Mouse (Mus musculus) forebrain, embryonic 15.5 days (tissue): ENCODE measurements at regions not wholly inside any gene's neighbourhood (a gene's known extent, or its start where the extent isn't known, plus 50 kb on each side); places are given as distances from the start of the nearest gene placed in this dataset.

ENCODE experiments used
- ATAC-seq: fragments of 200-750 bp; cut with Nextera tagmentation; replicated peaks from 2 replicates; pipeline ENCODE4 v1.8.0; 2017; ENCODE audit warnings: mild to moderate bottlenecking, moderate TSS enrichment, moderate library complexity
- H3K27ac ChIP-seq: fragments of 300-500 bp; sonication (generic); replicated peaks from 2 replicates; pipeline ENCODE4 v1.5.1; 2015; ENCODE audit warnings: mild to moderate bottlenecking, inconsistent platforms
- H3K27me3 ChIP-seq: fragments of 300-500 bp; sonication (generic); 2 replicates; pipeline ENCODE4 v1.6.1; 2015; ENCODE audit warnings: inconsistent platforms
- H3K36me3 ChIP-seq: fragments of 300-500 bp; sonication (generic); 2 replicates; pipeline ENCODE4 v1.6.1; 2015; ENCODE audit warnings: mild to moderate bottlenecking, inconsistent platforms
- H3K4me1 ChIP-seq: fragments of 300-500 bp; sonication (generic); 2 replicates; pipeline ENCODE4 v1.6.1; 2015; ENCODE audit warnings: inconsistent platforms
- H3K4me2 ChIP-seq: fragments of 300-500 bp; sonication (generic); replicated peaks from 2 replicates; pipeline ENCODE4 v1.6.1; 2015; ENCODE audit warnings: mild to moderate bottlenecking, inconsistent platforms
- H3K4me3 ChIP-seq: fragments of 300-500 bp; sonication (generic); 2 replicates; pipeline ENCODE4 v1.5.1; 2015; ENCODE audit warnings: mild to moderate bottlenecking, inconsistent platforms
- H3K9ac ChIP-seq: fragments of 300-500 bp; sonication (generic); replicated peaks from 2 replicates; pipeline ENCODE4 v1.6.1; 2015; ENCODE audit warnings: mild to moderate bottlenecking, inconsistent platforms
- H3K9me3 ChIP-seq: fragments of 300-500 bp; sonication (generic); 2 replicates; pipeline ENCODE4 v1.6.1; 2016; ENCODE audit warnings: inconsistent platforms
- WGBS: fragments of 180-500 bp; shearing (Covaris S2); methylation state at CpG from one replicate; pipeline ENCODE4 v1.1.7; 2015; ENCODE audit warnings: mixed read lengths; 5-methylcytosine and 5-hydroxymethylcytosine counted together

GRCm38 (mm10) chr5:35221451-35222305 lies 56.4 kb upstream of the Adra2c start:
- ATAC-seq = no peak
- Histone ChIP-seq H3K9me3 (no peaks in the 10 kb centered on the region), H3K36me3 (no peaks in the 10 kb centered on the region), H3K4me1 (no peaks in the 10 kb centered on the region), H3K9ac (no peak overlapping the region), H3K4me3 (no peak overlapping the region), H3K27ac (no peak overlapping the region), H3K4me2 (no peak overlapping the region), H3K27me3 (no peaks in the 10 kb centered on the region)
- WGBS = 76% methylated on average over 4 of the region's 4 CpGs

GRCm38 (mm10) chr5:35216271-35216670 lies 61.8 kb upstream of the Adra2c start:
- Histone ChIP-seq H3K9me3 (no peaks in the 10 kb centered on the region), H3K4me3 (no peak overlapping the region), H3K36me3 (no peaks in the 10 kb centered on the region), H3K4me1 (peaks cover 8% of the 10 kb centered on the region; the same call in 1 of the 2 replicates), H3K27ac (no peak overlapping the region), H3K9ac (no peak overlapping the region), H3K4me2 (no peak overlapping the region), H3K27me3 (no peaks in the 10 kb centered on the region)
- 64% methylated on average over 2 of the region's 2 CpGs for WGBS
- no peak for ATAC-seq

- no peak overlapping the region for H3K9ac ChIP-seq
- no peak for ATAC-seq
- 65% methylated on average over 11 of the region's 11 CpGs for WGBS
- no peak overlapping the region for H3K4me3 ChIP-seq
- H3K27ac ChIP-seq = no peak overlapping the region
- no peaks in the 10 kb centered on the region for H3K9me3 ChIP-seq
- H3K27me3 ChIP-seq = no peaks in the 10 kb centered on the region
- H3K36me3 ChIP-seq = no peaks in the 10 kb centered on the region
- no peak overlapping the region for H3K4me2 ChIP-seq
- peaks cover 8% of the 10 kb centered on the region; the same call in 1 of the 2 replicates for H3K4me1 ChIP-seq
Measured at GRCm38 (mm10) chr5:35215480-35216195, 62.5 kb upstream of the Adra2c start.

GRCm38 (mm10) chr5:35215007-35215406 lies 63.1 kb upstream of the Adra2c start:
- Histone ChIP-seq H3K9me3 (no peaks in the 10 kb centered on the region), H3K4me2 (no peak overlapping the region), H3K36me3 (no peaks in the 10 kb centered on the region), H3K27me3 (no peaks in the 10 kb centered on the region), H3K4me3 (no peak overlapping the region), H3K4me1 (peaks cover 8% of the 10 kb centered on the region; the same call in 1 of the 2 replicates), H3K9ac (no peak overlapping the region), H3K27ac (no peak overlapping the region)
- WGBS = 68% methylated on average over 11 of the region's 11 CpGs
- no peak for ATAC-seq

- no peak overlapping the region for H3K27ac ChIP-seq
- no peak for ATAC-seq
- H3K9ac ChIP-seq = no peak overlapping the region
- no peak overlapping the region for H3K4me2 ChIP-seq
- no peaks in the 10 kb centered on the region for H3K27me3 ChIP-seq
- H3K36me3 ChIP-seq = no peaks in the 10 kb centered on the region
- H3K4me1 ChIP-seq = no peaks in the 10 kb centered on the region
- no peaks in the 10 kb centered on the region for H3K9me3 ChIP-seq
- no peak overlapping the region for H3K4me3 ChIP-seq
- 42% methylated on average over 1 of the region's 1 CpGs for WGBS
Measured at GRCm38 (mm10) chr5:35209348-35209747, 68.8 kb upstream of the Adra2c start.

GRCm38 (mm10) chr5:35204049-35204448 lies 74.1 kb upstream of the Adra2c start:
- H3K27me3 ChIP-seq = no peaks in the 10 kb centered on the region

GRCm38 (mm10) chr5:35198468-35198867 lies 79.7 kb upstream of the Adra2c start:
- Histone ChIP-seq H3K9me3 (no peaks in the 10 kb centered on the region), H3K4me3 (no peak overlapping the region), H3K27me3 (no peaks in the 10 kb centered on the region), H3K27ac (no peak overlapping the region), H3K4me2 (no peak overlapping the region), H3K4me1 (no peaks in the 10 kb centered on the region), H3K36me3 (no peaks in the 10 kb centered on the region), H3K9ac (no peak overlapping the region)
- no peak for ATAC-seq
- WGBS = 63% methylated on average over 5 of the region's 5 CpGs

More at GRCm38 (mm10) chr5:35204049-35204448, 74.1 kb upstream of the Adra2c start:
- Histone ChIP-seq H3K9me3 (no peaks in the 10 kb centered on the region), H3K36me3 (no peaks in the 10 kb centered on the region), H3K9ac (no peak overlapping the region), H3K4me3 (no peak overlapping the region), H3K4me2 (no peak overlapping the region), H3K27ac (no peak overlapping the region), H3K4me1 (no peaks in the 10 kb centered on the region)
- 94% methylated on average over 6 of the region's 6 CpGs for WGBS
- ATAC-seq = no peak

- Histone ChIP-seq H3K4me3 (no peak overlapping the region), H3K36me3 (no peaks in the 10 kb centered on the region), H3K27ac (peak overlapping the region; percentile 29; the same call in 1 of the 2 replicates), H3K4me1 (peaks cover 14% of the 10 kb centered on the region), H3K27me3 (no peaks in the 10 kb centered on the region), H3K9me3 (no peaks in the 10 kb centered on the region), H3K4me2 (no peak overlapping the region), H3K9ac (no peak overlapping the region)
- WGBS = 48% methylated on average over 12 of the region's 12 CpGs
- peak; percentile 88 for ATAC-seq
Measured at GRCm38 (mm10) chr5:35189113-35189797, 83.7 kb upstream of the Lrpap1 start.

GRCm38 (mm10) chr5:35185826-35186225 lies 80.3 kb upstream of the Lrpap1 start:
- Histone ChIP-seq H3K4me2 (no peak overlapping the region), H3K36me3 (no peaks in the 10 kb centered on the region), H3K27ac (no peak overlapping the region), H3K9ac (no peak overlapping the region), H3K9me3 (no peaks in the 10 kb centered on the region), H3K4me1 (peaks cover 14% of the 10 kb centered on the region), H3K27me3 (no peaks in the 10 kb centered on the region), H3K4me3 (no peak overlapping the region)
- ATAC-seq = no peak
- WGBS = 34% methylated on average over 3 of the region's 3 CpGs

GRCm38 (mm10) chr5:35185289-35185688 lies 79.7 kb upstream of the Lrpap1 start:
- Histone ChIP-seq H3K4me3 (no peak overlapping the region), H3K36me3 (no peaks in the 10 kb centered on the region), H3K27me3 (no peaks in the 10 kb centered on the region), H3K9me3 (no peaks in the 10 kb centered on the region), H3K9ac (no peak overlapping the region), H3K4me2 (no peak overlapping the region), H3K27ac (no peak overlapping the region), H3K4me1 (peaks cover 14% of the 10 kb centered on the region)
- ATAC-seq = no peak

- no peak overlapping the region for H3K9ac ChIP-seq
- H3K9me3 ChIP-seq = no peaks in the 10 kb centered on the region
- H3K27me3 ChIP-seq = no peaks in the 10 kb centered on the region
- H3K4me1 ChIP-seq = peaks cover 2% of the 10 kb centered on the region
- no peak for ATAC-seq
- H3K27ac ChIP-seq = no peak overlapping the region
- no peaks in the 10 kb centered on the region for H3K36me3 ChIP-seq
- WGBS = 84% methylated on average over 7 of the region's 7 CpGs
- no peak overlapping the region for H3K4me3 ChIP-seq
- no peak overlapping the region for H3K4me2 ChIP-seq
Measured at GRCm38 (mm10) chr5:35183418-35183817, 77.9 kb upstream of the Lrpap1 start.

- H3K9ac ChIP-seq = no peak overlapping the region
- no peak overlapping the region for H3K4me2 ChIP-seq
- WGBS = 66% methylated on average over 4 of the region's 4 CpGs
Measured at GRCm38 (mm10) chr5:35177332-35177731, 71.8 kb upstream of the Lrpap1 start.

More at GRCm38 (mm10) chr5:35177332-35177731, 71.8 kb upstream of the Lrpap1 start:
- Histone ChIP-seq H3K27ac (no peak overlapping the region), H3K4me3 (no peak overlapping the region), H3K9me3 (no peaks in the 10 kb centered on the region), H3K36me3 (no peaks in the 10 kb centered on the region), H3K4me1 (no peaks in the 10 kb centered on the region), H3K27me3 (no peaks in the 10 kb centered on the region)
- ATAC-seq = no peak
